Mouse (Mus musculus): ENCODE results near the gene Pbx1.

- no peak for TF ChIP-seq CTCF (IDR thresholded peaks at IDR 0.05; ENCODE audit: control insufficient read depth, insufficient read depth, low read length)
- no peak for TF ChIP-seq POLR2A (IDR thresholded peaks at IDR 0.05; ENCODE audit: borderline replicate concordance, control insufficient read depth, low read depth, low read length)
These were observed 50.6 kb downstream of the Pbx1 start for GRCm38 (mm10) chr1:168381451-168381850.
